Mouse (Mus musculus) E14TG2a.4 (cell line): ENCODE measurements around the gene Tmcc1.

ENCODE experiments used
- H3K27me3 ChIP-seq: 2 replicates; pipeline ENCODE4 v1.6.1; 2014; ENCODE audit warnings: low read length, control low read depth; ENCODE audit not compliant: insufficient read depth
- H3K36me3 ChIP-seq: 2 replicates; pipeline ENCODE4 v1.6.1; 2014; ENCODE audit warnings: low read length, control low read depth; ENCODE audit not compliant: insufficient read depth
- H3K4me1 ChIP-seq: replicated peaks from 2 replicates; pipeline ENCODE4 v1.6.1; 2014; ENCODE audit warnings: low read depth, low read length, control low read depth
- H3K4me3 ChIP-seq: replicated peaks from 2 replicates; pipeline ENCODE4 v1.5.1; 2014; ENCODE audit warnings: mild to moderate bottlenecking, low read length
- H3K9me3 ChIP-seq: 2 replicates; pipeline ENCODE4 v1.6.1; 2014; ENCODE audit warnings: low read length, control low read depth
- CTCF ChIP-seq: conservative IDR thresholded peaks from 2 replicates; pipeline ENCODE4 v1.5.1; 2014; ENCODE audit warnings: low read length
- NANOG ChIP-seq: IDR thresholded peaks from 2 replicates; pipeline ENCODE4 v1.6.1; 2014; ENCODE audit warnings: borderline replicate concordance, low read length, mixed read lengths
- POU5F1 ChIP-seq: IDR thresholded peaks from 2 replicates; pipeline ENCODE4 v1.6.1; 2014; ENCODE audit warnings: low read length, borderline replicate concordance

The Tmcc1 gene

DNA sequence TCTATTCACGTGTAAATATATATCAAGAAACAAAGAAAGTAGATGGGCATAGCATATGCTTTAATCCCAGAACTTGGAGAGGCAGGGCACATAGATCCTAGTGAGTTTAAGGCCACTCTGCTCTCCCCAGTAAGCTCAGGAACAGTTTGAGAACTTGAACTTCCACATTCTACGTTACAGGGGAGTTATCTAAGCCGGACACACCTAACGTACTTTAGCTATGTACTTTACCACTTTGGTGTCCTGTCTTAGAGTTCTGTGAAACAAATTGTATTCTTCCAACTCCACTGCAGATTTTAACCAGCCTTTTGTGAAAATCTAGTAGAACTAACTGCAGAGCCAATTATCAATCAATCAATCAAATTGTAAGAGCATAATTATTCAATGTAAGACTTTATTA lies 82.7 kb downstream of the Tmcc1 start:
- peaks cover 15% of the 10 kb centered on the region for H3K4me1 ChIP-seq
- H3K9me3 ChIP-seq, result no peaks in the 10 kb centered on the region
- no peak for TF ChIP-seq POU5F1
- TF ChIP-seq NANOG, result no peak
- no peak for TF ChIP-seq CTCF
- H3K27me3 ChIP-seq, result no peaks in the 10 kb centered on the region
- H3K36me3 ChIP-seq, result no peaks in the 10 kb centered on the region
- H3K4me3 ChIP-seq, result no peak overlapping the region

DNA sequence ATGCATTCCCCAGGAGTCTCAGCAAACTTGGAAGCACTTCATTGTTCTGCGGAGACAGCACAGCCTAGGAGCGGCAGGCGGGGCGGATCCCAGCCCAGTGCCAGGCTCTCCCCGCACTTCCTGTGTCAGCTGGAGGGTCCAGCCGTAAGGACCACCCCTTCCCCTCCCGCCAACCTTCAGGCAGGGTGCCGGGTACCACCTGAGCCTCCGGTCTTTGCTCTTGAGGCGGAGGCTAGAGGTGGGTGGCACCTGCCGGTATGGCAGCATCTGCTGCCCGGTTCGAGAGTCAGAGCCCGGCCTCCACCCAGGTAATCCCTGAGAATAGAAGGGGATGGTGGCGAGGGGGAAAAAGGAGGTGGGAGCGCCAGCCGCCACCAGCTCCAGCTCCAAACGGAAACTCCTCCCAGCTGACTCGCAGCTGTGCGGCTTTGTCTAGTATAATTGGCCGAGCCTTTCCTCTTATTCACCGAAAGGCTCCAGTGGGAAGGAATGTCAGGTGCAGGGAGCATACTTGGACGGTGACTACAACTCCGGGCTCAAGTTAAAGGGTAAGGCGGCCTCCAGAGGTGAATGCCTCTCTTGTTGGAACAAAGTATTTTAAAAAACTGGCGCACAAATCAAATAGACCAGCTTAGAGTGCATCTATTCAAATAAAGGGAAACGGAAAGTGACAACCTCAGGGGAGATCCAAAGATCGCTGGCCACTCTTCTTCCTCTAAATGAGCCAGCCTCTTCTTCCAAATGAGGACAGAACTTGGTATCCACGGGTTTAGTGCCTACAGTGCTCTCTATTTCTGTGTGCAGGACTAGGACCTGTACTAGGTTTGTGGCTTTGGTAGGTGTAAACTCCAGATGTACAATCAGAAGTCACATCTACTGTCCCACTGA lies 85.6 kb downstream of the Tmcc1 start:
- TF ChIP-seq CTCF (no peak), POU5F1 (no peak), NANOG (no peak)

DNA sequence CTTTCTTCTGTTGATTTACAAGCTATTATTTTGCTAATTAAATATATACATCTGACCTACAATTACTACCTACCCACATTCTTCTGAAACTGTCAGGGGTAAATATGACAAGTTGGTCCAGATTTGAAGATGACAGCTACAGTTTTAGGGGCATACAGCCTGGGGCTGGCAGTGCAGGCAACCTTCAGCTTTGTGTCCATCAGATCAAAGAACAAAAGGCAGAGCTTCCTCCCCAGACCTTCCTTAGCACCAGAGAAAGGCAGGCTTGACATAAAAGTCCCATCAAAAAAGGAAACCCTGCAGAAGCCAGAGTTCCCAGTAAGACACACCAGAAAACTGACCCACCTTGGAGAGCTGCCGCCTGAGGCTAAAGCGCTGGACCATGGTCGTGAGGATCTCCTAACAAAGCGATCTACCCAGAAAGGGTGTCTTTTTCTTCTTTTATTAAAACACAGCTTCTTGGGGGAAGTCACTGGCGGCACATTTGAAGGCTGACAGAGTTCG lies 86.3 kb downstream of the Tmcc1 start:
- H3K4me1 ChIP-seq, result peaks cover 15% of the 10 kb centered on the region
- H3K4me3 ChIP-seq, result peak overlapping the region; percentile 88
- no peaks in the 10 kb centered on the region for H3K27me3 ChIP-seq
- H3K36me3 ChIP-seq, result no peaks in the 10 kb centered on the region
- TF ChIP-seq NANOG, result no peak
- no peaks in the 10 kb centered on the region for H3K9me3 ChIP-seq

More for the DNA sequence above, 85.6 kb downstream of the Tmcc1 start:
- H3K4me1 ChIP-seq, result peaks cover 15% of the 10 kb centered on the region
- H3K4me3 ChIP-seq, result peak overlapping the region; percentile 88
- H3K27me3 ChIP-seq, result no peaks in the 10 kb centered on the region
- no peaks in the 10 kb centered on the region for H3K36me3 ChIP-seq
- H3K9me3 ChIP-seq, result no peaks in the 10 kb centered on the region

DNA sequence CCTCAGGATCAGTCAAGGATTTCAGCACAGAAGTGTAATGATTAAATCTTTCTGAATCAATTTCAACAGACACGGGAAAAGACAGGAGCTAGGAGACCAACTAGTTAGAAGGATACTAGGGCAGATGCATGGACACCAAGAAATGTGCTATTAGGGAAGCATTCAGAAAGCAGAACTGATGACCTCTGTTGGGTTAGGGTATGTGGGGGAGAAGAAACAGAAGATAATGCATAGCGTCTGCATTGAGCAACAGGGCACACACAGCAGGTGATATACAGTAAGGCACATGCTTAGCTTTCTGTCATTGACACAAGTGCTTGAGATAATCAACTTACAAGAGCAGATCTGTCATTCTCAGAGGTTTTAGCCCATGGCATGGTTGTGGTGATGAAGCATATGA lies 95.7 kb downstream of the Tmcc1 start:
- Histone ChIP-seq H3K4me1 (no peaks in the 10 kb centered on the region), H3K36me3 (no peaks in the 10 kb centered on the region), H3K4me3 (no peak overlapping the region), H3K9me3 (no peaks in the 10 kb centered on the region), H3K27me3 (no peaks in the 10 kb centered on the region)
- TF ChIP-seq POU5F1 (no peak), CTCF (no peak), NANOG (no peak)

DNA sequence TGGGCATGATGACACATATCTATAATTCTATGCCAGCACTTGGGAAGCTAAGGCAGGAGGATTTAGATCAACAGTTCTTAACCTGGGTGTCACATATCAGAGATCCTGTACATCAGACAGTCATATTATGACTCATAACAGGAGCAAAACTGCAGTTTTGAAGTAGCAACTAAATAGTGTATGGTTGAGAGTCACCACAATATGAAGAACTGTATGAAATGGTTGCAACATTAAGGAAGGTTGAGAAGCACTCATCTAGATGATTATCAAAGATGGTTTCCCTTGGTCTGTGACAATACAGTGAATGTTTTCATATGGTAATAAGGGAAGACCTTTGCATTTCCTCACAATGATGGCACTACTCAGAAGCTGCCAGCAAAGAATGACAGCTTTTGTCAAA lies 103.9 kb downstream of the Tmcc1 start:
- H3K4me3 ChIP-seq, result no peak overlapping the region
- H3K36me3 ChIP-seq, result no peaks in the 10 kb centered on the region
- no peaks in the 10 kb centered on the region for H3K4me1 ChIP-seq
- H3K27me3 ChIP-seq, result no peaks in the 10 kb centered on the region
- no peaks in the 10 kb centered on the region for H3K9me3 ChIP-seq
- no peak for TF ChIP-seq POU5F1
- no peak for TF ChIP-seq CTCF
- no peak for TF ChIP-seq NANOG

DNA sequence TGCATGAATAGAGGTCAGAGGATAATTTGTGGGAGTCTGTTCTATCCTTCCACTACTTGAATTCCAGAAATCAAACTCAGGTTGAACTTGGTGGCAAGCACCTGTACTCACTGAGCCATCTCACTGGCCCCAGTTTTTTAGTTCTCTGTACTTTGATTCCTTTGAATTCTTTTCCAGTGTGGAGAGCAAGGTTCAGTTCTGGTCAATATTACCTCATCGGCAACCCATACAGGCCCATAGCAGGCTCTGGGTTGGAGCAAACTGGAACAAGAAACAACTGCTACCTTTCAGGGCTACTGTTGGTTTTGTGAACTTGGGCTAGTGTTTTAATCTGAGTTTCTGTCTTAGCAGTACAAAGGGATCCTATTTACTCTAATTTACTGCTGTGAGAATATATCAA lies 107.2 kb downstream of the Tmcc1 start:
- Histone ChIP-seq H3K36me3 (no peaks in the 10 kb centered on the region), H3K9me3 (no peaks in the 10 kb centered on the region), H3K4me1 (no peaks in the 10 kb centered on the region), H3K4me3 (no peak overlapping the region), H3K27me3 (no peaks in the 10 kb centered on the region)
- TF ChIP-seq POU5F1, result no peak
- TF ChIP-seq NANOG, result no peak
- no peak for TF ChIP-seq CTCF

DNA sequence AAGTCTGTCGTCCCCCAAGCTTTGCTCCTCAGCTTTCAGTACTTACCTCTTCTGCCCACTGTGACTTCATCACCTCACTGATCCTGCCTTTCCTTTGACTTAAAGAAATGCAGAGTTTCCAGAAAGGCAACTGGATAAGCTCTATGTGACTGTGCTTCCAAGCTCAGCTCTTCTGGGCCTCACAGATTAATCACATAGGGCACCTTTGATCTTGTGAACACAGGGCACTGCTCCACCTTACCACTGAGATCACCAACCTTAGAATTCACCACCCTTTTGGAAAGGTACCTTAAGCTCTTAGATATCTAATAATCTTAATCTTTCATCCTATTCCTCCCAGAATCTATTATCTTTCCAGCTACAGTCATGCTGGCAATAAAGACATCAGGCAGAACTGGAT lies 111.0 kb downstream of the Tmcc1 start:
- TF ChIP-seq CTCF (no peak), NANOG (no peak), POU5F1 (no peak)
- H3K36me3 ChIP-seq, result no peaks in the 10 kb centered on the region
- no peak overlapping the region for H3K4me3 ChIP-seq
- no peaks in the 10 kb centered on the region for H3K27me3 ChIP-seq
- no peaks in the 10 kb centered on the region for H3K9me3 ChIP-seq
- H3K4me1 ChIP-seq, result 0 out of 2 replicates have a peak, but pooled peaks cover 4% of the 10 kb centered on the region

DNA sequence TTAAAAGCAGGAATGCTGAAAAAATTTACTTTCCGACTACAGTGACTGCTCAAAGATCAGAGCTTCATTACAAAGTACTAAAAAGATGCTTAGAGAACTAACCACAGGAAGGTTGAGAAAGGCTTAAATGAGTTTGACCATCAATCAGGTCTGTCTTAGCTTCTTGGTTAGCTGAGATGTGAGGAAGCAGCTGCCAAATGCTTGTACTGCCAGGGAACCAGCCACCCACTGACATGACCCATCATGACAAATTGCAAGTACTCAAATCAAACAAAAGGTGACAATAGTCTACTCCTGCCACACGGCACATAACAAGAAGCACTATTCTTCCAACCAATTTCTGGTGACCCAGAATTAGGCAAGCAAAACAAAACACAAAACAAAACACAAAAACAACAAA lies 111.9 kb downstream of the Tmcc1 start:
- Histone ChIP-seq H3K4me1 (0 out of 2 replicates have a peak, but pooled peaks cover 4% of the 10 kb centered on the region), H3K27me3 (no peaks in the 10 kb centered on the region), H3K4me3 (no peak overlapping the region), H3K36me3 (no peaks in the 10 kb centered on the region), H3K9me3 (no peaks in the 10 kb centered on the region)
- TF ChIP-seq NANOG (peak; percentile 95), CTCF (no peak)
